Mouse (Mus musculus): ENCODE measurements around the gene Lrrc4. TPM values are rescaled to one million over a fixed set of nuclear protein-coding genes. Genes with fewer than 3 reads are reported as not detected.

Lrrc4 gene
- polyA plus RNA-seq, 1 experiment from 2014 or later = 0.85 TPM

- DNase-seq (ENCODE audit: low spot score) (no peak), ATAC-seq (replicated peaks; ENCODE audit: low FRiP score, low TSS enrichment, low read depth) (no peak)
- Histone ChIP-seq H3K27me3 (replicated peaks; ENCODE audit: control insufficient read depth, insufficient read depth, low read length) (no peaks in the 10 kb centered on the region), H3K4me3 (ENCODE audit: low read depth, low read length) (no peak overlapping the region), H3K36me3 (ENCODE audit: control insufficient read depth, insufficient read depth, low read length) (no peaks in the 10 kb centered on the region), H3K27ac (ENCODE audit: low read depth) (no peak overlapping the region), H3K9ac (ENCODE audit: low read length) (no peak overlapping the region), H3K4me2 (ENCODE audit: low read length) (no peak overlapping the region), H3K9me3 (ENCODE audit: control insufficient read depth, low read length) (no peaks in the 10 kb centered on the region), H3K4me1 (replicated peaks; ENCODE audit: control insufficient read depth, insufficient read depth, low read length) (peaks cover 3% of the 10 kb centered on the region)
- 77% methylated on average over 5 of the region's 5 CpGs for WGBS
Observed at GRCm38 (mm10) chr6:28733884-28734647, 97.5 kb downstream of the Lrrc4 start.

GRCm38 (mm10) chr6:28731246-28731645, 100.3 kb downstream of the Lrrc4 start:
- WGBS = 75% methylated on average over 6 of the region's 6 CpGs
- no peak for ATAC-seq (replicated peaks; ENCODE audit: low FRiP score, low TSS enrichment, low read depth)
- no peak overlapping the region for H3K9ac ChIP-seq (ENCODE audit: low read length)
- no peak overlapping the region for H3K27ac ChIP-seq (ENCODE audit: low read depth)
- no peak overlapping the region for H3K4me2 ChIP-seq (ENCODE audit: low read length)
- H3K27me3 ChIP-seq (replicated peaks; ENCODE audit: control insufficient read depth, insufficient read depth, low read length) = no peaks in the 10 kb centered on the region
- DNase-seq (ENCODE audit: low spot score) = no peak
- H3K4me1 ChIP-seq (replicated peaks; ENCODE audit: control insufficient read depth, insufficient read depth, low read length) = peaks cover 5% of the 10 kb centered on the region
- H3K36me3 ChIP-seq (ENCODE audit: control insufficient read depth, insufficient read depth, low read length) = peaks cover 2% of the 10 kb centered on the region; the same call in 1 of the 2 replicates
- H3K9me3 ChIP-seq (ENCODE audit: control insufficient read depth, low read length) = no peaks in the 10 kb centered on the region
- H3K4me3 ChIP-seq (ENCODE audit: low read depth, low read length) = no peak overlapping the region

- ATAC-seq (replicated peaks; ENCODE audit: low FRiP score, low TSS enrichment, low read depth) = no peak
- Histone ChIP-seq H3K27me3 (replicated peaks; ENCODE audit: control insufficient read depth, insufficient read depth, low read length) (no peaks in the 10 kb centered on the region), H3K9me3 (ENCODE audit: control insufficient read depth, low read length) (no peaks in the 10 kb centered on the region), H3K4me3 (ENCODE audit: low read depth, low read length) (no peak overlapping the region), H3K4me2 (ENCODE audit: low read length) (no peak overlapping the region), H3K9ac (ENCODE audit: low read length) (no peak overlapping the region), H3K36me3 (ENCODE audit: control insufficient read depth, insufficient read depth, low read length) (peaks cover 10% of the 10 kb centered on the region; the same call in 1 of the 2 replicates), H3K27ac (ENCODE audit: low read depth) (no peak overlapping the region), H3K4me1 (replicated peaks; ENCODE audit: control insufficient read depth, insufficient read depth, low read length) (peaks cover 5% of the 10 kb centered on the region)
- DNase-seq (ENCODE audit: low spot score) = no peak
- 40% methylated on average over 2 of the region's 2 CpGs for WGBS
Observed at GRCm38 (mm10) chr6:28729649-28730048, 101.9 kb downstream of the Lrrc4 start.

GRCm38 (mm10) chr6:28729236-28729635, 102.3 kb downstream of the Lrrc4 start:
- Histone ChIP-seq H3K27ac (ENCODE audit: low read depth) (no peak overlapping the region), H3K9me3 (ENCODE audit: control insufficient read depth, low read length) (no peaks in the 10 kb centered on the region), H3K27me3 (replicated peaks; ENCODE audit: control insufficient read depth, insufficient read depth, low read length) (no peaks in the 10 kb centered on the region), H3K9ac (ENCODE audit: low read length) (no peak overlapping the region), H3K4me1 (replicated peaks; ENCODE audit: control insufficient read depth, insufficient read depth, low read length) (peaks cover 5% of the 10 kb centered on the region), H3K36me3 (ENCODE audit: control insufficient read depth, insufficient read depth, low read length) (peaks cover 10% of the 10 kb centered on the region; the same call in 1 of the 2 replicates), H3K4me3 (ENCODE audit: low read depth, low read length) (no peak overlapping the region), H3K4me2 (ENCODE audit: low read length) (no peak overlapping the region)
- WGBS = 34% methylated on average over 3 of the region's 3 CpGs
- DNase-seq (ENCODE audit: low spot score) = no peak
- no peak for ATAC-seq (replicated peaks; ENCODE audit: low FRiP score, low TSS enrichment, low read depth)

GRCm38 (mm10) chr6:28724776-28725175, 106.8 kb downstream of the Lrrc4 start:
- Histone ChIP-seq H3K36me3 (ENCODE audit: control insufficient read depth, insufficient read depth, low read length) (peaks cover 10% of the 10 kb centered on the region; the same call in 1 of the 2 replicates), H3K4me1 (replicated peaks; ENCODE audit: control insufficient read depth, insufficient read depth, low read length) (peaks cover 8% of the 10 kb centered on the region; the same call in 1 of the 2 replicates), H3K27ac (ENCODE audit: low read depth) (no peak overlapping the region), H3K4me3 (ENCODE audit: low read depth, low read length) (no peak overlapping the region), H3K4me2 (ENCODE audit: low read length) (no peak overlapping the region), H3K9ac (ENCODE audit: low read length) (no peak overlapping the region), H3K27me3 (replicated peaks; ENCODE audit: control insufficient read depth, insufficient read depth, low read length) (no peaks in the 10 kb centered on the region), H3K9me3 (ENCODE audit: control insufficient read depth, low read length) (no peaks in the 10 kb centered on the region)
- ATAC-seq (replicated peaks; ENCODE audit: low FRiP score, low TSS enrichment, low read depth) (no peak), DNase-seq (ENCODE audit: low spot score) (no peak)
- 82% methylated on average over 5 of the region's 5 CpGs for WGBS

- ATAC-seq (replicated peaks; ENCODE audit: low FRiP score, low TSS enrichment, low read depth) (no peak), DNase-seq (ENCODE audit: low spot score) (no peak)
- Histone ChIP-seq H3K4me3 (ENCODE audit: low read depth, low read length) (no peak overlapping the region), H3K27ac (ENCODE audit: low read depth) (no peak overlapping the region), H3K4me1 (replicated peaks; ENCODE audit: control insufficient read depth, insufficient read depth, low read length) (peaks cover 3% of the 10 kb centered on the region; the same call in 1 of the 2 replicates), H3K9me3 (ENCODE audit: control insufficient read depth, low read length) (no peaks in the 10 kb centered on the region), H3K9ac (ENCODE audit: low read length) (no peak overlapping the region), H3K4me2 (ENCODE audit: low read length) (no peak overlapping the region), H3K36me3 (ENCODE audit: control insufficient read depth, insufficient read depth, low read length) (peaks cover 10% of the 10 kb centered on the region; the same call in 1 of the 2 replicates), H3K27me3 (replicated peaks; ENCODE audit: control insufficient read depth, insufficient read depth, low read length) (no peaks in the 10 kb centered on the region)
- WGBS = 13% methylated on average over 2 of the region's 2 CpGs
Observed at GRCm38 (mm10) chr6:28723059-28723458, 108.5 kb downstream of the Lrrc4 start.

- no peak overlapping the region for H3K27ac ChIP-seq (ENCODE audit: low read depth)
- DNase-seq (ENCODE audit: low spot score) = no peak
- 0 out of 2 replicates have a peak, but pooled peaks cover 3% of the 10 kb centered on the region for H3K36me3 ChIP-seq (ENCODE audit: control insufficient read depth, insufficient read depth, low read length)
- H3K4me3 ChIP-seq (ENCODE audit: low read depth, low read length) = no peak overlapping the region
- no peak for ATAC-seq (replicated peaks; ENCODE audit: low FRiP score, low TSS enrichment, low read depth)
- no peak overlapping the region for H3K4me2 ChIP-seq (ENCODE audit: low read length)
- no peaks in the 10 kb centered on the region for H3K27me3 ChIP-seq (replicated peaks; ENCODE audit: control insufficient read depth, insufficient read depth, low read length)
- WGBS = 74% methylated on average over 9 of the region's 9 CpGs
- peaks cover 3% of the 10 kb centered on the region; the same call in 1 of the 2 replicates for H3K4me1 ChIP-seq (replicated peaks; ENCODE audit: control insufficient read depth, insufficient read depth, low read length)
- H3K9ac ChIP-seq (ENCODE audit: low read length) = no peak overlapping the region
- no peaks in the 10 kb centered on the region for H3K9me3 ChIP-seq (ENCODE audit: control insufficient read depth, low read length)
Observed at GRCm38 (mm10) chr6:28720391-28721171, 111.0 kb downstream of the Lrrc4 start.

GRCm38 (mm10) chr6:28717845-28718237, 113.7 kb downstream of the Lrrc4 start:
- Histone ChIP-seq H3K4me1 (replicated peaks; ENCODE audit: control insufficient read depth, insufficient read depth, low read length) (no peaks in the 10 kb centered on the region), H3K27me3 (replicated peaks; ENCODE audit: control insufficient read depth, insufficient read depth, low read length) (no peaks in the 10 kb centered on the region), H3K4me2 (ENCODE audit: low read length) (no peak overlapping the region), H3K4me3 (ENCODE audit: low read depth, low read length) (no peak overlapping the region), H3K27ac (ENCODE audit: low read depth) (no peak overlapping the region), H3K36me3 (ENCODE audit: control insufficient read depth, insufficient read depth, low read length) (no peaks in the 10 kb centered on the region), H3K9me3 (ENCODE audit: control insufficient read depth, low read length) (no peaks in the 10 kb centered on the region), H3K9ac (ENCODE audit: low read length) (no peak overlapping the region)
- no peak for DNase-seq (ENCODE audit: low spot score)
- 32% methylated on average over 4 of the region's 4 CpGs for WGBS
- ATAC-seq (replicated peaks; ENCODE audit: low FRiP score, low TSS enrichment, low read depth) = no peak
